Mouse (Mus musculus): ENCODE results near the gene Daam1. TPM values are rescaled to one million over a fixed set of nuclear protein-coding genes. Genes with fewer than 3 reads are reported as not detected.

The Daam1 gene
- polyA plus RNA-seq, 1 experiment, result 10.1 TPM

DNA sequence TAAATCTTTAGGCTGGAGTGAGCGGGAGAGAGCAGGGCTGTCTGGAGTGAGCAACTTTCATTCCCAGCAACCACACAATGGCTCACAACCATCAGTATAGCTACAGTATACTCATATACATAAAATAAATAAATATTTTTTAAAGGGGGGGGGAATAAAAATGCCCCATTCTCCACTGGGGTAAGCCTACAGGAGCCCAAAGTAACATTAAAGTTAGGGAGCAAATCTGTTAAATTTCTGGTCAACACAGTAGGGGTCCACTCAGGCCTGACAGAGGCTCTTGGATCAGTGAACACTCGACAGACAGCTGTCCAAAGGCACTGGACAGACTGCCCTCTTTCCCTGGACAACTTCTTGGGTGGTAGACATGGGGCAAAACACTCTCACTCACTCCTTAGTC, 168.8 kb downstream of the Daam1 start:
- Histone ChIP-seq H3K4me3 (no peak overlapping the region), H3ac (ENCODE audit: control insufficient read depth, insufficient read length) (no peak overlapping the region), H3K4me2 (ENCODE audit: low read depth) (no peak overlapping the region), H3K27me3 (ENCODE audit: control insufficient read depth, insufficient read depth, insufficient read length) (no peaks in the 10 kb centered on the region), H3K79me2 (ENCODE audit: control insufficient read depth, insufficient read depth) (no peaks in the 10 kb centered on the region), H3K36me3 (ENCODE audit: control insufficient read depth, insufficient read depth) (no peaks in the 10 kb centered on the region)
- TF ChIP-seq REST (IDR thresholded peaks at IDR 0.05; ENCODE audit: insufficient read depth, insufficient read length), result no peak
- no peak for TF ChIP-seq POLR2AphosphoS2 (IDR thresholded peaks at IDR 0.05; ENCODE audit: insufficient read length, low read depth)
- TF ChIP-seq MAX (IDR thresholded peaks at IDR 0.05; ENCODE audit: low read depth), result no peak
- TF ChIP-seq E2F4 (IDR thresholded peaks at IDR 0.05; ENCODE audit: insufficient read depth), result no peak
- no peak for TF ChIP-seq SRF (IDR thresholded peaks at IDR 0.05; ENCODE audit: control insufficient read depth, insufficient read length, low read depth)
- no peak for TF ChIP-seq TCF12 (IDR thresholded peaks at IDR 0.05; ENCODE audit: insufficient read depth, poor library complexity, severe bottlenecking)
- no peak for TF ChIP-seq CEBPB (IDR thresholded peaks at IDR 0.05; ENCODE audit: insufficient read depth, poor library complexity, severe bottlenecking)
- TF ChIP-seq TCF3 (IDR thresholded peaks at IDR 0.05; ENCODE audit: insufficient read length, low read depth), result no peak
- no peak for TF ChIP-seq MYOG (IDR thresholded peaks at IDR 0.05; ENCODE audit: control insufficient read depth in 1 of 3, insufficient read depth in 1 of 3, insufficient read length in 2 of 3, low read depth in 2 of 3)

DNA sequence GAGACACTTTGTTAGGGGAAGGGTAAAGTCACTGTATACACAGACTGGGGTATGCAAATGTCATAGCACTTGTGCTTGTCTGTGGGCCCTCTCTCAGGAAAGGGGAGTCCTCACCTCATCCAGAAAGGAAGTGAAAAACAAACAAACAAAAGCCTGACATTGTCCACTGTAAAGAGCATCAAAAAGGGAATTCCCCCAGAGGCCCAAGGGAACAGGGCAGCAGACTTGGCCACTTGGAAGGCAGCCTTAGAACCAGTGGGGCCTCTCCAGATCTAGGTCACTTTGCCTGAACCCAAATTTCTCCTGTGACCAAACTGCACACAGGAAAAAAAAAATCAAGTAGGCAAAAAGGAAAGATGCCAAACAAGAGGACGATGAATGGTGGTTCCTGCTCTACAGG, 170.9 kb downstream of the Daam1 start:
- no peaks in the 10 kb centered on the region for H3K27me3 ChIP-seq (ENCODE audit: control insufficient read depth, insufficient read depth, insufficient read length)
- TF ChIP-seq TCF12 (IDR thresholded peaks at IDR 0.05; ENCODE audit: insufficient read depth, poor library complexity, severe bottlenecking) (no peak), TCF3 (IDR thresholded peaks at IDR 0.05; ENCODE audit: insufficient read length, low read depth) (no peak), SRF (IDR thresholded peaks at IDR 0.05; ENCODE audit: control insufficient read depth, insufficient read length, low read depth) (no peak), MAX (IDR thresholded peaks at IDR 0.05; ENCODE audit: low read depth) (no peak), CEBPB (IDR thresholded peaks at IDR 0.05; ENCODE audit: insufficient read depth, poor library complexity, severe bottlenecking) (no peak), MYOD1 (IDR thresholded peaks at IDR 0.05; ENCODE audit: control insufficient read depth in 1 of 3, insufficient read length in 2 of 3, low read depth in 2 of 3) (no peak), POLR2A (IDR thresholded peaks at IDR 0.05; ENCODE audit: insufficient read length, low read depth) (no peak), POLR2AphosphoS2 (IDR thresholded peaks at IDR 0.05; ENCODE audit: insufficient read length, low read depth) (no peak), USF1 (IDR thresholded peaks at IDR 0.05; ENCODE audit: low read depth) (no peak), E2F4 (IDR thresholded peaks at IDR 0.05; ENCODE audit: insufficient read depth) (no peak), MYOG (IDR thresholded peaks at IDR 0.05; ENCODE audit: control insufficient read depth in 1 of 3, insufficient read depth in 1 of 3, insufficient read length in 2 of 3, low read depth in 2 of 3) (no peak)
- no peak overlapping the region for H3K4me3 ChIP-seq
- no peaks in the 10 kb centered on the region for H3K36me3 ChIP-seq (ENCODE audit: control insufficient read depth, insufficient read depth)
- no peak overlapping the region for H3ac ChIP-seq (ENCODE audit: control insufficient read depth, insufficient read length)
- no peaks in the 10 kb centered on the region for H3K79me2 ChIP-seq (ENCODE audit: control insufficient read depth, insufficient read depth)
- no peak overlapping the region for H3K4me2 ChIP-seq (ENCODE audit: low read depth)

DNA sequence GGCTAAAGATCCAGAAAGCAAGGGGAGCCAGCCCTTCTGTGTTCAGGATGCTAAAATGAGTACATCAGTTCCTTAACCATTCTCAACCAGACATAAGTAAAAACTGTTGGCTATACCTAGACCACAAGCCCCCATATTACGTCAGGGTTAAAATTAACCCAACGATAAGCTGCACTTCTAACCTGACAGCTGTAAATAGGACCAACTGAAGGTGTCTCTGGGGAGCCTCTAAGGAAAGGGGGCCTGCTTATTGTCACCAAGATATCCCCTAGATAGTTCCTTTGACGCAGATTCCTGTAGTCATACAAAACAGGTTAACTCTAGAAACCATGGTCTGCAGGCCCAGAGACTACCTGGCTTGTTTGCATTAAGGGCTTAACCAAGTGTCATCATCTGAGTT, 174.4 kb downstream of the Daam1 start:
- Histone ChIP-seq H3K4me2 (ENCODE audit: low read depth) (no peak overlapping the region), H3ac (ENCODE audit: control insufficient read depth, insufficient read length) (no peak overlapping the region), H3K4me3 (no peak overlapping the region), H3K36me3 (ENCODE audit: control insufficient read depth, insufficient read depth) (no peaks in the 10 kb centered on the region), H3K79me2 (ENCODE audit: control insufficient read depth, insufficient read depth) (no peaks in the 10 kb centered on the region), H3K27me3 (ENCODE audit: control insufficient read depth, insufficient read depth, insufficient read length) (no peaks in the 10 kb centered on the region)
- TF ChIP-seq MYOD1 (IDR thresholded peaks at IDR 0.05; ENCODE audit: control insufficient read depth in 1 of 3, insufficient read length in 2 of 3, low read depth in 2 of 3) (no peak), POLR2AphosphoS2 (IDR thresholded peaks at IDR 0.05; ENCODE audit: insufficient read length, low read depth) (no peak), MYOG (IDR thresholded peaks at IDR 0.05; ENCODE audit: control insufficient read depth in 1 of 3, insufficient read depth in 1 of 3, insufficient read length in 2 of 3, low read depth in 2 of 3) (no peak), USF1 (IDR thresholded peaks at IDR 0.05; ENCODE audit: low read depth) (no peak)

DNA sequence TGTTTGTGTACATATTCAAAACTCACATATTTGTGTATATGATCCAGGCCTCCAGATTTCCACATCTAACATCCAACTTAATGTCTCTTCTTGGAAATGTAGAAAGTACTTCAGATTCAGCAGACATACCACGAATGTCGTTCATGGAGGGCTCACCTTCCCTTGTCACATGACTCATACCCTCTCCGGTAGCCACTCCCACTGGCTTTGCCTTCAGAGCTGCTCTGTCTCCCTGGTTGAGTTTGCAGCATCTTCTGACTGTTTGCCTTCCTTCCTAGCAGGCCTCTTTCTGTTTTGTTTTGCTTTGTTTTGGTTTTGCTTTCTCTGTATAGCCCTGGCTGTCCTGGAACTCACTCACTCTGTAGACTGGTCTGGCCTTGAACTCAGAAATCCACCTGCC, 176.8 kb downstream of the Daam1 start:
- TF ChIP-seq REST (IDR thresholded peaks at IDR 0.05; ENCODE audit: insufficient read depth, insufficient read length), result no peak
- no peak for TF ChIP-seq E2F4 (IDR thresholded peaks at IDR 0.05; ENCODE audit: insufficient read depth)
- no peak for TF ChIP-seq SRF (IDR thresholded peaks at IDR 0.05; ENCODE audit: control insufficient read depth, insufficient read length, low read depth)
- no peak for TF ChIP-seq POLR2A (IDR thresholded peaks at IDR 0.05; ENCODE audit: insufficient read length, low read depth)
- TF ChIP-seq MAX (IDR thresholded peaks at IDR 0.05; ENCODE audit: low read depth), result no peak
- no peak for TF ChIP-seq TCF12 (IDR thresholded peaks at IDR 0.05; ENCODE audit: insufficient read depth, poor library complexity, severe bottlenecking)
- TF ChIP-seq MYOG (IDR thresholded peaks at IDR 0.05; ENCODE audit: control insufficient read depth in 1 of 3, insufficient read depth in 1 of 3, insufficient read length in 2 of 3, low read depth in 2 of 3), result no peak
- TF ChIP-seq TCF3 (IDR thresholded peaks at IDR 0.05; ENCODE audit: insufficient read length, low read depth), result no peak
- no peaks in the 10 kb centered on the region for H3K36me3 ChIP-seq (ENCODE audit: control insufficient read depth, insufficient read depth)
- H3K4me3 ChIP-seq, result no peak overlapping the region
- no peak overlapping the region for H3K4me2 ChIP-seq (ENCODE audit: low read depth)
- no peaks in the 10 kb centered on the region for H3K79me2 ChIP-seq (ENCODE audit: control insufficient read depth, insufficient read depth)
- no peaks in the 10 kb centered on the region for H3K27me3 ChIP-seq (ENCODE audit: control insufficient read depth, insufficient read depth, insufficient read length)
- H3ac ChIP-seq (ENCODE audit: control insufficient read depth, insufficient read length), result no peak overlapping the region

DNA sequence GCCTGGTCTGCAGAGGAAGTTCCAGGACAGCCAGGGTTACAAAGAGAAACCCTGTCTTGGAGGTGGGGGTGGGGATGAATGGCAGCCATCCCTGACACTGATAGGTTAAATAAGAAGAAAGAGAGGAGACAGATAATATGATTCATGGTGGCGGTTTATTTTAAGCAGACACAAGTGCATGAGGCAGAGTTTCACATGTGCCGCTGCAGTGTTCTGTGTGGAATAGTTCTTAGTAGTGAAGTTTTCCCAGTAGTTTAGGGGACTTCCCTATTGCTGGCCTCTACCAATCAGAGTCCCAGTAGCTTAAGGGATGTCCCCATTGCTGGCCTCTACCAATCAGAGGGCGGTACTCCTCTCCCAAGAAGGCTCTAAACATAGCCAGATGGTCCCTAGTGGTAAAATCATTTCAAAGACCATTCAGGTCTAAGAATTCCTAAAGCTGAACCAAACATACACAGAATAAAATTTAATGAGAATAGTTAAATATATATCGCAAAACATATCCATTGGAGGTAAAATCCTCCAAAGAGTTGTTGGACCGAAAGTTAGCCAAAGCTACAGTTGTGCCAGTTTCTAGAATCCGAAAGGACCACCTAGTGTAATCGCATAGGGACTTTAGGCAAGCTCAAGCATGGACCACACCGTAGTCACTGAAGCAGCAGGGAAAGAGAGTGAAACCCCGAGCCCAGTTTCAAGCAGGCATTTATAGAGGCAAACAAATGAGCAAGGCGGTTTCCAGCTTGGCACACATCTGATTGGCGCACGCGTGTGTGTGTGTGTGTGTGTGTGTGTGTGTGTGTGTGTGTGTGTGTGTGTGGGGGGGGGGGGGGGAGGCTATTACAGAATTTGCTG, 178.4 kb downstream of the Daam1 start:
- Histone ChIP-seq H3K36me3 (ENCODE audit: control insufficient read depth, insufficient read depth) (no peaks in the 10 kb centered on the region), H3ac (ENCODE audit: control insufficient read depth, insufficient read length) (no peak overlapping the region), H3K79me2 (ENCODE audit: control insufficient read depth, insufficient read depth) (no peaks in the 10 kb centered on the region), H3K4me2 (ENCODE audit: low read depth) (no peak overlapping the region), H3K27me3 (ENCODE audit: control insufficient read depth, insufficient read depth, insufficient read length) (no peaks in the 10 kb centered on the region), H3K4me3 (no peak overlapping the region)
- TF ChIP-seq REST (IDR thresholded peaks at IDR 0.05; ENCODE audit: insufficient read depth, insufficient read length), result no peak
- TF ChIP-seq TCF12 (IDR thresholded peaks at IDR 0.05; ENCODE audit: insufficient read depth, poor library complexity, severe bottlenecking), result no peak
- TF ChIP-seq POLR2AphosphoS2 (IDR thresholded peaks at IDR 0.05; ENCODE audit: insufficient read length, low read depth), result no peak
- TF ChIP-seq MAX (IDR thresholded peaks at IDR 0.05; ENCODE audit: low read depth), result no peak
- no peak for TF ChIP-seq MYOG (IDR thresholded peaks at IDR 0.05; ENCODE audit: control insufficient read depth in 1 of 3, insufficient read depth in 1 of 3, insufficient read length in 2 of 3, low read depth in 2 of 3)
